Mouse (Mus musculus) testis, adult 2 months (tissue): ENCODE measurements around the gene Tcf20. TPM values are rescaled to one million over a fixed set of nuclear protein-coding genes. Genes with fewer than 3 reads are reported as not detected.

Source experiments
- H3K27ac ChIP-seq: fragments of 200-500 bp; 2 replicates; pipeline ENCODE4 v1.5.1; 2012; ENCODE audit warnings: low read depth, low read length; ENCODE audit not compliant: control insufficient read depth, insufficient read depth
- H3K27me3 ChIP-seq: fragments of 200-500 bp; 2 replicates; pipeline ENCODE4 v1.6.1; 2012; ENCODE audit warnings: mild to moderate bottlenecking, low read length, moderate library complexity; ENCODE audit not compliant: control insufficient read depth, insufficient read depth
- H3K36me3 ChIP-seq: fragments of 200-500 bp; 2 replicates; pipeline ENCODE4 v1.6.1; 2012; ENCODE audit warnings: mild to moderate bottlenecking, low read length; ENCODE audit not compliant: control insufficient read depth, insufficient read depth
- H3K4me1 ChIP-seq: fragments of 200-500 bp; 2 replicates; pipeline ENCODE4 v1.6.1; 2012; ENCODE audit warnings: low read length; ENCODE audit not compliant: control insufficient read depth, insufficient read depth
- H3K4me3 ChIP-seq: fragments of 200-500 bp; 2 replicates; pipeline ENCODE4 v1.5.1; 2012; ENCODE audit warnings: low read depth, mild to moderate bottlenecking, low read length, moderate library complexity, mixed read lengths; ENCODE audit not compliant: control insufficient read depth
- CTCF ChIP-seq: fragments of 200-500 bp; IDR thresholded peaks from 2 replicates; pipeline ENCODE4 v1.5.1; 2012; ENCODE audit warnings: low read depth, mild to moderate bottlenecking, inconsistent platforms, low read length, moderate library complexity; ENCODE audit not compliant: control insufficient read depth, insufficient read depth, insufficient replicate concordance
- POLR2A ChIP-seq: fragments of 200-500 bp; IDR thresholded peaks from 2 replicates; pipeline ENCODE4 v1.6.1; 2012; ENCODE audit warnings: low read depth, mild to moderate bottlenecking, inconsistent platforms, low read length, moderate library complexity; ENCODE audit not compliant: control insufficient read depth
- polyA plus RNA-seq: library from polyadenylated mRNA; depleted of rRNA; stranded (reverse); fragments of >200 nt; gene quantifications from 2 replicates; pipeline ENCODE4 v1.2.3, GENCODE M21; 2012

Tcf20 gene
- polyA plus RNA-seq, 1 experiment = 26.0 TPM

DNA sequence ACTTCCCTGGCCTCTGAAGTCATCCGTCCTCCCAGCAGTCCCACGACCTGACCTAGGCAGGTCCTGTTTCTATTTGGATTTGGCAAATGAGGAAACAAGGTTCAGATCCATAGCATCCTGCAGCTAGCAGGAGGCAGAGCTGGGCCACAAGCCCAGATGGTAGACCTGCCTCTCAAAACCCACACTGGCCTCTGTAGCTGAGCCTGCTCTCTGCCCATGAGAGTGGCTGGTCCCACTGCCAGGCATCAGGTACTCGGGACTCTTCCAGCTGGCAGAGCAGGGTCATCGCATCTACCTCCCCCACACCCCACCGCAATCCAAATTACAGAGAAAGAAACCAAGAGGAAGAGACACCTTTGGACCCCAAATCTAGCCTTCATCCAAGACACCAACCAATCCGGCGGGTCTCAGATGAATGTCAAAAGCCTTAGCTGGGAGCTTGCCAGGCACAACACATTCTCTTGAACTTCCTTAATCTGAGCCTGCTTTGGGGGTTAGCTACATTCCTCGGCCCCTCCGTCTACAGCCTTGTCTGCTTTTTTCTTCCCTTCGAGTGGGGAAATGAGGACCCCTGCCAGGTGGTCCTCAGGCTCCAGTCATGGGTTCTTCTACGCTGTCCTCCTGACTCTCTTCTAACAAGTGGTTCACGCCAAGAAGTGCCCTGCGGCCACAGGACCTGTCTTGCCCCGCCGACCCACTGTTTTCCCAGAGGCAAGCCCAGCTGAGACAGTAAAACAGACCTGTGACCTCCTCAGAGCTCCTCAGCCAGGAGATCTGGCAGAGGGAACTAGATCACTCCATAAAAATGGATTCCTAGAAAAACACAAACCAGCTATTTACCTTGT lies 5.8 kb downstream of the Tcf20 start:
- TF ChIP-seq POLR2A (no peak), CTCF (no peak)
- H3K4me1 ChIP-seq = peaks cover 6% of the 10 kb centered on the region
- H3K4me3 ChIP-seq = no peak overlapping the region
- no peaks in the 10 kb centered on the region for H3K27me3 ChIP-seq
- no peak overlapping the region for H3K27ac ChIP-seq
- no peaks in the 10 kb centered on the region for H3K36me3 ChIP-seq

DNA sequence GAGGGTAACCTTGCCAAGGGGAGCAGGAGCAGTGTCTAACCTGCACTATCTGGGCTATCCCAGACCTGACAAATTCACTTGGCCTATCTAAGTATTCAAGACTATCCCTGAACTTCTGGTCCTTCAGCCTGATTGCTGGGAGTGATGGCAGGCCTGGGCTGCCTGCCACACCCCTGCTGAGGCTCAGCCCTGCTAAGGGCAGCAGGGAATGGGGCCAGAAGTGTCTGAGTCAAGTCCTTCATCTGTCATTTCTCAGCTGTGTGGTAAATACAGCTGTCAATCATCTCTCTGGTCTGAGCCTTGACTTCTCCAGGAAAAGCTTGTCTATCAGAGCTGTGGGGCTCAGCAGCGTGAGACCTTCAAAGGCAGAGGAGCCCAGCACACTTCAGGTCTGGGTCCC lies 8.1 kb downstream of the Tcf20 start:
- no peak for TF ChIP-seq POLR2A
- TF ChIP-seq CTCF = no peak
- Histone ChIP-seq H3K4me1 (no peaks in the 10 kb centered on the region), H3K27ac (no peak overlapping the region), H3K36me3 (no peaks in the 10 kb centered on the region), H3K4me3 (no peak overlapping the region), H3K27me3 (no peaks in the 10 kb centered on the region)

DNA sequence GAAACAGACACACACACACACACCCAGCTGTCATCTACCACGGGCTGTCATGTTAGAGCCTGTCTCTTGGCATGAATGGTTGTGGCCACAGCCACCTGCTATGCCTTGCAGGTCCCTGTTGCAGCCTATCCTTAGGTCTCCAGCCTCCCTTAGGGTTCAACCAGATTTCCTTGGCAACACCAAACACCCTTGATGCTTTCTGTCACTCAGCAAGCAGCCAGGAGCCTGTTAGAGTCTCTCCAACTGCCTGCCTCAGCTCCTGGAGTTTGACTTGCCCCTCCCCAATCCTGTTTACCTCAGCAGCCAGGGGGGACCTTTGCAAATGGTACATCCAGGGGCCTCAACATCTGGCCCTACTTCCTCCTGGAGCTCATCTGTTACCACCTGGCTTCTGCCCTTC lies 13.2 kb downstream of the Tcf20 start:
- Histone ChIP-seq H3K27ac (no peak overlapping the region), H3K27me3 (no peaks in the 10 kb centered on the region)

DNA sequence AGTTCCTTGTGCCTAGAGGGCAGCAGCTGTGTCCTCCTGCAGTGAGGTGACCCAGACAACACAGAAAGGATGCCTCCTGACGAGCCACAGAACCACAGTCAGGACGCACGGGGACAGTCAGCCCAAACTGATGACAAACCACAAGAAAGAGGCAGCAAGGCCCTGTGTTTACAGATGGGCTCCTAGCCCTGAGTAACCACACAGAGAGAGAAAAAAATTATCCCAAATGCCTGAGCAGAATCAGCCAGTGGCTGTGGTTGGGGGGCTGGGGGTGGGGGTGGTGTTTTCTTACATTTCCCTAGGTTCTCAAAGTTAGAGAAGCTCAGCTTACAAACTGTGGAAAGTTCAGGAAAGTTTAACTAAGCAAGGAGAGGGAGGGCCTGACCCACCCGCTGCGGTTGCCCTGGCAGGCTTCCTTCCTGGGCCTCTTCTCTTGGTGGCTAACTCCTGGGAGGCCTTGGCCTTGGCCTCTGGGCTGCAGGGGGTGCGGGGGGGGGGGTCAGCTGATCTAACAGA lies 18.4 kb downstream of the Tcf20 start:
- Histone ChIP-seq H3K27ac (no peak overlapping the region), H3K27me3 (no peaks in the 10 kb centered on the region), H3K36me3 (no peaks in the 10 kb centered on the region)

More for the DNA sequence above, 13.2 kb downstream of the Tcf20 start:
- TF ChIP-seq POLR2A = no peak
- TF ChIP-seq CTCF = no peak
- no peaks in the 10 kb centered on the region for H3K36me3 ChIP-seq
- H3K4me1 ChIP-seq = no peaks in the 10 kb centered on the region
- no peak overlapping the region for H3K4me3 ChIP-seq

DNA sequence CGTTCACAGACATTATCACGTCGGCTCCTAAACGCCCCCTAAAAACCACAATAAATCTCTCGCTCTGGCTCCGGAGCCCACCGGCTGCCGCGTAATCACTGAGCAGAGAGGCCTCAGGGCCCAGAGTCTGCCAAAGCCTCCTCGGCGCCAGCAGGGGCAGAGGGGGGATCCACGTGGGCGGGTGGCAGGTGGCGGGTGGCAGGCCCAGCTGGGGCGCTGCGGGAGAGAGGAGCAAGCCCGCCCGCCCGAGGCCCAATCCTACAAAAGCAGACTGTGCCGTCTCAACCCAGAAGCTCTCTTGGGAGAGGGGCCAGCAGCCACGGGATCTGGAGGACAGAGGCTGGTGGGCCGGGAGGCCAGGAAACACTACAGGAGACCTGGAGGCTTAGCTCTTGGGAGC lies 19.2 kb downstream of the Tcf20 start:
- TF ChIP-seq CTCF (no peak), POLR2A (no peak)
- Histone ChIP-seq H3K27me3 (no peaks in the 10 kb centered on the region), H3K27ac (no peak overlapping the region), H3K36me3 (no peaks in the 10 kb centered on the region), H3K4me3 (no peak overlapping the region), H3K4me1 (peaks cover 12% of the 10 kb centered on the region)

More for the DNA sequence above, 18.4 kb downstream of the Tcf20 start:
- Histone ChIP-seq H3K4me3 (no peak overlapping the region), H3K4me1 (peaks cover 10% of the 10 kb centered on the region)
- no peak for TF ChIP-seq POLR2A
- TF ChIP-seq CTCF = no peak

DNA sequence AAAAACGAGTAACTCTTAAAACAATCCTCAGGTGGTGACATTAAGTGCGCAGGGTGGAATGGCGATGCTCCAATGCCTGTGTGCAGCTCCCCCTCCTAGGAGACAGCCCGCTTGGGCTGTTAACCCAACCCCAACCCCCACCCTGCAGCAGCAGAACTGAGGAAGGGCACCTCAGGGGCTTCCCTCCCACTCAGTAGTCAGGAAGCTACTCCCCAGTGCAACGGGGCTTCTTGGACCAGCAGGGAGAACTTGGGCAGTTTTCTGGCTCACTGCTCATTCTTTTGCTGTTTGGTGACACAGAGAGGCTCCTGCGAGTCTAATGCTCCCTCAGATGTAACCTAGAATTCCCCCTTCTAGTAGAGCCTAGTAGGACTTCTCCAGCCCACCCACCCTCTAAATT lies 19.7 kb downstream of the Tcf20 start:
- no peaks in the 10 kb centered on the region for H3K36me3 ChIP-seq
- no peaks in the 10 kb centered on the region for H3K27me3 ChIP-seq
- TF ChIP-seq POLR2A = no peak
- TF ChIP-seq CTCF = no peak
- H3K4me1 ChIP-seq = peaks cover 14% of the 10 kb centered on the region
- no peak overlapping the region for H3K27ac ChIP-seq
- no peak overlapping the region for H3K4me3 ChIP-seq

DNA sequence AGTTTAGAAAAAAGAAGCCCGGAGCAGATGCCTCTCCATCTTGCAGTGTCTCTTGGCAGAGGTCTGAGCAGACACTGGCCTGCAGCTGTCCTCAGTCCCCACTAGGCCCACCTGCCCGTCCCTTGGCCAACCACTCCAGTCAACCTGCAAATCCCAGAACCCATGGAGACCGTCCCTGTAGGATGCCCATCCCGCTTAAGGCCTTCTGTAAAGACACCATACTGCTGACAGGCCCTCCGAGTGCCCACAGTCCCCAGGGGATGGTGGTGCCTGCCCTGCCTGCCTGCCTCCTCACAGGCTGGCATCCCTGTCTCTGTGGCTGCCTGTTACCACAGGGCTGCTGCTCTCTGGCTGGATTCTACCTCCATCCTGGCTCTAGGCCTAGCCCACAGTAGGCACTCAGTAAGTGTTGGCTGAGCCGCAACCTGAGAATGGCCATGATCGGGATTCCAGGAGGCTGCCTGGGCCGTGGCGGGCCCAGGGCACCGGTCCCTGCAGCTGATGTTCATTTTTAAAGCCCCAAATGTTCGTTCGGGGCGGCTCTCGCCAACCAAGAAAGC lies 23.3 kb downstream of the Tcf20 start:
- H3K36me3 ChIP-seq = no peaks in the 10 kb centered on the region
- TF ChIP-seq CTCF (no peak), POLR2A (no peak)
- no peak overlapping the region for H3K4me3 ChIP-seq
- H3K27me3 ChIP-seq = no peaks in the 10 kb centered on the region
- peaks cover 24% of the 10 kb centered on the region for H3K4me1 ChIP-seq
- H3K27ac ChIP-seq = no peak overlapping the region
